Mouse (Mus musculus) embryo, embryonic 10.5 days (tissue): ENCODE measurements at regions not wholly inside any gene's neighbourhood (a gene's known extent, or its start where the extent isn't known, plus 50 kb on each side); places are given as distances from the start of the nearest gene placed in this dataset.

ENCODE experiments used
- DNase-seq: peaks from one replicate; pipeline ENCODE4 v3.0.0-alpha.2; 2015; ENCODE audit warnings: low spot score

DNA sequence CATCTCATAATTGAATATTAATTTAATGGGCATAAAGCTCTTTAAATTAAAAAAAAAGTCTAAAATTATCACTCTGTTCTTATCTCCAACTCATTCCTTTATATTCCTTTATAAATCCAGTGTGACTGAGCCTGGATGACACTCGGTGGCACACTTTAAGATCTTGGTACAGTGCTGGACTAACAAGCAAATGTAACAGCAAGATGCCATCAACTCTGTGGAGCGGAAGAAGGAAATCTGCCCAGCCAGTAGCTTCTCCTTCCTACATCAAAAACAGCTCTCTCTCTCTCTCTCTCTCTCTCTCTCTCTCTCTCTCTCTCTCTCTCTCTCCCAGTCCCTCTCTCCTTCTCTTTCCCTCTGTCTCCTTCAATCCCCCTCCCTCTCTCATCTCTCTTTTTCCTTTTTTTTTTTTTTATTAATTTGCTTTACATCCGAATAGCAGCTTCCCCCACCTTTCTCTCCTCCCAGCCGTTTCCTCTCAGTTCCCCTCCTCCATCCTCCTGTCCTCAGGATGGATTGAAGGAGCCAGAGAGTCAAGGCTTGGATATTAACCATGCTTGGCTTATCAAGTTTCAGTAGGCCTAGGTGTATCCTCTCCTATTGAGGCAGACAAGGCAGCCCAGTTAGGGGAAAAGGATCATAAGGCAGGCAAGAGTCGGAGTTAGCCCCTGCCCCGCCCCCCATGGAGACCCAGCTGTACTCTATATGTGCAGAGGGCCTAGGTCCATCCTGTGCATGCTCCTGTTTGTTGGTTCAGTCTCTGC, 130.4 kb upstream of the Tmtc2 start:
- DNase-seq, result no peak

- DNase-seq, result peak; percentile 35
Observed at GRCm38 (mm10) chr10:105693131-105693530, 118.9 kb upstream of the Tmtc2 start.

DNA sequence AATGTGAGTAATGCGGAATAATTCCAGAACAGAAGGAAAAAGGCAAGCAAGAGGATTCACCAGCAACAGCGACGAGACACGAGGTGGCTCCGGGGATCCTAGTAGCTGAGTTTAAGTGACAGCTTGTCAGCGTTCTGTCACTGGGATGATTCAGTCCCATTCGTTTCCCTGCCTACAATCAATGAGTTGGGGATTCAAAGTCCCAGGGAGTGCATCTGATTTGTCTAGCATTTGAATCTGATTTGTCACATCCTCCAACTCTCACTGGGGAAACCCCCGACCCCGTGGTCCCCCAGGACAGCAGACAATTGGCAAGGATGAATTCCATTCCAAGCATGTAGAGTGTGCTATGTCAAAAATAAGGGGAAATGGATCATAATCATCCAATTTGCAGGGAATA, 115.1 kb upstream of the Tmtc2 start:
- DNase-seq, result peak; percentile 15

- no peak for DNase-seq
Observed at GRCm38 (mm10) chr10:105688879-105689278, 114.6 kb upstream of the Tmtc2 start.

GRCm38 (mm10) chr10:105686876-105687275, 112.6 kb upstream of the Tmtc2 start:
- no peak for DNase-seq

DNA sequence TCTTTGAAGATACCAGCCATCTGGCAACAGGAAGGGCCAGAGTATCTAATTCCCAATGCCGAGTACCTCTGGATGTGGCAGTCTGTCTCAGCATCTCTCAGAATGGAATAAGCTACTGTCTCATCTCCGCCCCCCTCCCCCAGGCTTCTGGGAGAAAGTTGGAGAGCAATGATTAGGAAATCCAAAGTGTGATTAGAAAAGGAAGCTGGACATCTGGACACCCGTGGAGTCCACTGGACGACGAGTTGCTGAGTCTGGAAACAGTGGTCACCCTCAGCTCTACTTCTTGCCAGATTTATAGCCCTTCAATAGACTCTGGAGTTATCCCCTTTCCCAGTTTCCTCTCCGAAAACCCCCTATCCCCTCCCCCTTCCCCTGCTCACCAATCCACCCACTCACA, 105.3 kb upstream of the Tmtc2 start:
- no peak for DNase-seq

- DNase-seq, result no peak
Observed at GRCm38 (mm10) chr10:105666959-105667358, 92.7 kb upstream of the Tmtc2 start.

- DNase-seq, result no peak
Observed at GRCm38 (mm10) chr10:105660761-105661160, 86.5 kb upstream of the Tmtc2 start.

DNA sequence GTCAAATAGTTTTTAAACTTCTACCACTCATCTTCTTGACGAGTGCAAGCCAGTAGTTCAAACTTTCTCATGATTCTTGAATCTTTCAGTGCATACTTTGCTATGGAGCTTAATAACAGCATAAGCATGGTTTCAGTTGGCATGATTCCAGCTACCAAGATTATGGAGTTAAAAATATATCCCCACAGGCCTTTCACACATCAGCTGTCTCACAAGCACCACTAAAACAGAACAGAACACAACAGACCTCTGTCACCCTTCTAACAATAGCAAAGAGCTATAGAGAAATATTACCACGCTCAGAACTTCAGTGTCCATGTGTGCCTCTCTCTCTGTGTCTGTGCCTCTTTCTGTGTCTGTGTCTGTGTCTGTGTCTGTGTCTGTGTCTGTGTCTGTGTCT, 82.5 kb upstream of the Tmtc2 start:
- no peak for DNase-seq

DNA sequence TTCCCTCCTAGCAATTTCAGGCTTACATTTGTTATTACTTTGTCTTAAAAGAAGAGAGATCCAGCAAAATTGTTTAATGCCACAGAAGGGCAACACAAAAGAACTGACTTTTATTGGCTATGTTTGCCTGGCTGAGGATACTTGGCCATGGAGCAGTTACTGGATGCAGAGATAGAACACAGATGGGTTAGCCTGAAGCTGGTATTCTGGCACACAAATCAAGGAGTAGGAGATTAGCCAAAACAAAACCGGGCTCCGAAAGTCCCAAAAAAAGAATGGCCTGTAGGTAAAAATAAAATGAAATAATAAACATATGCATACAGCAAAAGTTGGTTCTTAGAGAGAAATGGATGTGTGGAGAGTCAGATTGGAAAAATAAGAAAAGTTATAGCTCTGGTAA, 78.2 kb upstream of the Tmtc2 start:
- DNase-seq, result no peak

GRCm38 (mm10) chr10:105639011-105639451, 64.8 kb upstream of the Tmtc2 start:
- DNase-seq, result peak; percentile 57

DNA sequence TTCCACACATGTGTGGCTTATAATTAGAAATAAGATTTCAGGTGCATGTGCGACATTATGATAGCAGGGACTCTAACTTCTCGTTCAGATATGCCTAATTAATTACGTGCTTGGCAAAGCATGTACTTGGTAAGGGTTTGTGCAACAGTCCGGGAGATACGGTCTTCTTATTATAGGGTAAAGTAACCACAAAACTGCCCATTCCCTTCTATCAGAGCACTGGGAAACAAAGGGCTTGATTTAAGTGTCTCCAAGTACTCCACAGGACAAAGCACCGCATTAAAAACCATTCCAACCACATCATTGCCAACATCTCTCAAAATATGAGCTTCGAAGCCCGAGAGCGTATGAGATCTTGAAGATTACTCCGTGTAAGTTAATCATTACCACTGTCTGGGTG, 64.2 kb upstream of the Tmtc2 start:
- DNase-seq, result no peak

- no peak for DNase-seq
Observed at GRCm38 (mm10) chr10:105626842-105627241, 52.6 kb upstream of the Tmtc2 start.

GRCm38 (mm10) chr10:105625324-105625950, 51.2 kb upstream of the Tmtc2 start:
- no peak for DNase-seq
